Mouse (Mus musculus) kidney, adult 2 months (tissue): ENCODE measurements around the gene Ksr2.

Experiments used
- CTCF ChIP-seq: fragments of 200-500 bp; conservative IDR thresholded peaks from 2 replicates; pipeline ENCODE4 v1.5.1; 2011; ENCODE audit warnings: low read depth, mild to moderate bottlenecking, control low read depth, low read length, moderate library complexity, mixed read lengths; ENCODE audit not compliant: insufficient read depth, insufficient read length
- POLR2A ChIP-seq: fragments of 200-500 bp; IDR thresholded peaks from one replicate; pipeline ENCODE4 v1.6.1; 2011; ENCODE audit warnings: low read depth, low read length, control low read depth

DNA sequence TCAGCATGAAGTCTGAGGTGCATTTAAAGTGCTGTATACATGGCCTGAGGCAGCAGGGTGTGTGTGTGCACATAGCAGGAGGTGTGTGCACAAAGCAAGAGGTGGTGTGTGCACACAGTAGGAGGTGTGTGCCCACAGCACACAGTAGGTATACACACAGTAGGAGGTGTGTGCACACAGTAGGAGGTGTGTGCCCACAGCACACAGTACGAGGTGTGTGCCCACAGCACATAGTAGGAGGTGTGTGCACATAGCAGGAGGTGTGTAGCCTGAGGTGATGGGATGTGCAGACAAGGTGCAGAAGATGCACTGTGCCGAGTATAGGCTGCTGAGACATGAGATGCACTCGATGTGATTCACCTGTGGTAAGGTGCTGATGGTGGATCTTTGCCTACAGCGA is 140.7 kb downstream of the Ksr2 start:
- no peak for TF ChIP-seq POLR2A
- TF ChIP-seq CTCF, result no peak
